Mouse (Mus musculus): ENCODE data around the gene Tex22. TPM values are rescaled to one million over a fixed set of nuclear protein-coding genes. Genes with fewer than 3 reads are reported as not detected.
A peak's percentile ranks its signal among the peaks of the same experiment; 100 is the strongest.

Tex22 gene
- total and polyA plus RNA-seq, 2 experiments from 2014 or later, result not detected

DNA sequence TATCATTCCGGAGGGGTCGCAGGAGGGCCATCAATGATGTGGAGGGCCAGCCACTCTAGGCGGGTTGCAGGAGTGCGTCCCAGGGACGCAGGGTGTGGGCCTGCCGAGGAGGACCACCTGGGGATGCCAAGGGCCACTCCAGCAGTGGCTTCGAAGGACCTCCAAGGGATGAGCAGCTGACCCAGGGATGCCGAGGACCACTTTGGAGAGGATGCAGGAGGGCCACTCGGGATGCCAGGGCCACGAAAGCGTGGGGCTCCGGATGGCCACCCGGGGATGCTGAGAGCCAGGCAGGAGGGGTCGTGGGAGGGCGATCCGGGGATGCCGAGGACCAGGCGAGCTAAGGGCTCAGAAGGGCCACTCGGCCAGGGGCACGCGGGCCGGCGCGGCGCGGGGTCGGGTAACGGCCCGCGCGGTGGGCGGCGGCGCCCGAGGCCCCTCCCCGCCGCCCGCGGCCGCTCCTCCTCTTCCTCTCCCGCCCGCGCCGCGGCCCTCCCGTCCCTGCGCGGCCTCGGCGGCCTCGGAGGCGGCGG is 23.5 kb downstream of the Tex22 start, which contains the start of gene Mta1:
Mta1 (plus strand) TSS at position 530 of the 533 bp plus-strand sequence.
- WGBS, result 5% methylated on average over 13 of the region's 53 CpGs
- ATAC-seq (ENCODE audit: insufficient read depth, low read depth), result peak; percentile 62

DNA sequence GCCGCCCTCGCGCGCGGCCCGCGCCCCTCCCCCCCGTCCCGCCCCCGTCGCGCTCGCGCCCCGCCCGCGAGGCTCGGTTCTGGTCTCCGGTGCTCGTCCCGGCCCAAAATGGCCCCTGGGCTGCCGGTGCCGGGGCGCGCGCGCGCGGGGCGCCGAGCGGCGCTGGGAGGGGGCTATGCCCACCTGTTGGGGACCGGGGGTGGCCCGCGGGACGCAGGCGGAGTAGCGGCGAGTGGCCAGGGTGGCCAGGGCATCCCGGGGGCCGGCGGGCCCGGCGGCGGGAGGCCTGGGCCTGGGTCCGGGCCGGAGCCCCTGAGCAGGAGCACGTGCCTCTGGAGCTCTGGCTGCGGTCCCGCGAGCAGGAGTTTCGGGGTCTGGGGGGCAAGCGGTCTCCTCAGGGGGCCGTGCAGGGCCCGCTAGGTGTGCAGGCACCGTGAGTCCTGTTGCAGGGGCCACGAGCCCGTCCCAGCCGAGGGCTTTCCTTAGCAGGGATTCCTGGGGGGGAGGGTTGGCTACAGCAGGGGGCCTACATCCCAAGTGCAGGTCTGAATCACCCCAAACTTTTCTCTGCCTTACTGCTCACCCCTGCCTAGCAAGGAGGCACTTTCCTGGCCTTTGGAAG is 24.3 kb downstream of the Tex22 start:
- Histone ChIP-seq H3K4me3 (ENCODE audit: low read depth, low read length) (peak overlapping the region; percentile 83), H3K27me3 (ENCODE audit: control insufficient read depth, insufficient read depth, low read length) (0 out of 2 replicates have a peak, but pooled peaks cover 5% of the 10 kb centered on the region), H3K9ac (replicated peaks; ENCODE audit: low read depth, low read length) (peak overlapping the region; percentile 88), H3K4me1 (ENCODE audit: control insufficient read depth, insufficient read depth) (peaks cover 33% of the 10 kb centered on the region), H3K9me3 (replicated peaks; ENCODE audit: control insufficient read depth, low read length) (no peaks in the 10 kb centered on the region), H3K4me2 (ENCODE audit: low read depth, low read length) (peak overlapping the region; percentile 94), H3K36me3 (replicated peaks; ENCODE audit: control insufficient read depth, insufficient read depth, low read length) (no peaks in the 10 kb centered on the region), H3K27ac (ENCODE audit: low read depth) (peak overlapping the region; percentile 78)
- TF ChIP-seq CTCF (IDR thresholded peaks at IDR 0.05; ENCODE audit: low read depth) (no peak), EP300 (IDR thresholded peaks at IDR 0.05; ENCODE audit: low read depth) (no peak)
- WGBS, result under 1% methylated on average over 36 of the region's 60 CpGs
- ATAC-seq (ENCODE audit: insufficient read depth, low read depth) (peak; percentile 4; the same call in 1 of the 2 replicates), DNase-seq (ENCODE audit: low spot score) (no peak)

More for the DNA sequence above, 23.5 kb downstream of the Tex22 start, which contains the start of gene Mta1:
- H3K9ac ChIP-seq (replicated peaks; ENCODE audit: low read depth, low read length), result peak within 1 kb of the TSS; percentile 88
- peak; percentile 46 for DNase-seq (ENCODE audit: low spot score)
- H3K36me3 ChIP-seq (replicated peaks; ENCODE audit: control insufficient read depth, insufficient read depth, low read length), result no peaks in the 10 kb centered on the region
- H3K27ac ChIP-seq (ENCODE audit: low read depth), result peak within 1 kb of the TSS; percentile 78
- peak within 1 kb of the TSS; percentile 94 for H3K4me2 ChIP-seq (ENCODE audit: low read depth, low read length)
- H3K9me3 ChIP-seq (replicated peaks; ENCODE audit: control insufficient read depth, low read length), result no peaks in the 10 kb centered on the region
- no peak for TF ChIP-seq EP300 (IDR thresholded peaks at IDR 0.05; ENCODE audit: low read depth)
- TF ChIP-seq CTCF (IDR thresholded peaks at IDR 0.05; ENCODE audit: low read depth), result no peak
- H3K27me3 ChIP-seq (ENCODE audit: control insufficient read depth, insufficient read depth, low read length), result 0 out of 2 replicates have a peak, but pooled peaks cover 5% of the 10 kb centered on the region
- H3K4me3 ChIP-seq (ENCODE audit: low read depth, low read length), result peak within 1 kb of the TSS; percentile 83
- H3K4me1 ChIP-seq (ENCODE audit: control insufficient read depth, insufficient read depth), result peaks cover 33% of the 10 kb centered on the region

DNA sequence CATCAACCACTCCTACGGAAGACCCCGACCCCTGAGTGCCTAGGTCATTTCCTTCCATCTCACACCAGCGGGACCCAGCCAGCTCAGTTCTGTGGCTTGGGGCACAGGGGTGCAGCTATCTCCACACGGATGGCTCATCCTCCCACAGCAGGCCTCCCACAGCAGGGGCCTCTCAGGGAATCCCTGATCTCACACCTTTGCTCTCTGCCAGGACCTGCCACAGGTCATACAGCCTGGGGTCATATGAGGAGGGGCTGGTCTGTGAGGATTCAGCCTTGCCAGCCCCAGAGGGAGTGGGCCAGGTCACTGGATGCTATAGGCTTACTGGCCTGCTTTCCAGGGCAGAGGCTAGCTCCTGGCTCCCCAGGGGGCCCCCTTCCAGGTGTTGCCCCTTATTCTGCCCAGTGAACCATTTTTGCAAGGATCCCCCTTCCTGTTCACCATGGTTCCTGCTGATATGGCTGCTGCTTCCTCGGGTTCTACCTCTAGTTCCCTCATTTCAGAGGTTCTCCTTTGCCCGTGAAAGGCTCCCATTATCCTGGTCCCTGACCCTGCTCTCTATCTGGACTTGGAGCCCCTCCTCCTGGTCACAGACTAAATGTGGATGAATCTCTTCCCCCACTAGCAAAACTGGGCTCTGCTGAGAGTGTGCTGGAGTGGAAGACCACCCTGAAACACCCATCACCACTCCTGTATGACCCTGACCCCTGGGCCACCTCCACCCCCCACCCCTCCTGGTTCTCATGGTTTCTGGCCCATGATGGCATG is 25.4 kb downstream of the Tex22 start:
- Histone ChIP-seq H3K4me1 (ENCODE audit: control insufficient read depth, insufficient read depth) (peaks cover 33% of the 10 kb centered on the region), H3K4me3 (ENCODE audit: low read depth, low read length) (peak overlapping the region; percentile 83; the same call in 1 of the 2 replicates), H3K9me3 (replicated peaks; ENCODE audit: control insufficient read depth, low read length) (no peaks in the 10 kb centered on the region), H3K9ac (replicated peaks; ENCODE audit: low read depth, low read length) (peak overlapping the region; percentile 88; the same call in 1 of the 2 replicates), H3K27me3 (ENCODE audit: control insufficient read depth, insufficient read depth, low read length) (0 out of 2 replicates have a peak, but pooled peaks cover 5% of the 10 kb centered on the region), H3K4me2 (ENCODE audit: low read depth, low read length) (peak overlapping the region; percentile 94), H3K36me3 (replicated peaks; ENCODE audit: control insufficient read depth, insufficient read depth, low read length) (no peaks in the 10 kb centered on the region), H3K27ac (ENCODE audit: low read depth) (peak overlapping the region; percentile 13; the same call in 1 of the 2 replicates)
- no peak for DNase-seq (ENCODE audit: low spot score)
- TF ChIP-seq EP300 (IDR thresholded peaks at IDR 0.05; ENCODE audit: low read depth) (no peak), CTCF (IDR thresholded peaks at IDR 0.05; ENCODE audit: low read depth) (no peak)
- WGBS, result 30% methylated on average over 6 of the region's 6 CpGs
- ATAC-seq (ENCODE audit: insufficient read depth, low read depth), result no peak

DNA sequence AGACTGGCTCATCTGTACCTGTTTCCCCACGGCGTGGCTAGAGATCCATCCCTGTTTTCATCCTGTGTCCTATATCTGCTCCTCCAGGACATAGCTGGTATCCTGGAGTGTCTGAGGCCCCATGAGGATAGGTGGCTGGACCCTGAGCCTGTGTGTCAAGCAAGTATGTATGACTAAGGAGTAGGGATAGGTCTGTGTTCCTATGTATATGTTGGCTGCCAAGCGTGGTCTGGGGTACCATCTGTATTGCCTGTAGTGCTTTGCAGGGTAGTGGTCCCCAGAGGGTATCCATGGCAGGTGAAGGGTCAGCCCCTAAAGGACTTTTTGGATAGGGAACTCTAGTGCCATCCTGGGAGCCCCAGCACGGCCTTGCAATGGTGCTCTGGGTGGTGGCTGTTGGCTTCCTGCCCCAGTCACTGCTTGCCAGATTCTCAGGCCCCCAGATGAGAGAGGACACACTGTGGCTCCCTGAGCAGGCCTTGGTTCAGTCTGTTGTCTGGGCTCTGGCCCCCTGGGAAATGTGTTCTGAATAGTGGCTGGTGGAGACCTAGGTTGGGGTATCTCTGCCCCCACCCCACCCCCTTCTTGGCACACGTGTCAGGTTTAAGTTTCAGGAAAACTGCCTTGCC is 26.3 kb downstream of the Tex22 start:
- Histone ChIP-seq H3K27ac (ENCODE audit: low read depth) (peak overlapping the region; percentile 47; the same call in 1 of the 2 replicates), H3K4me2 (ENCODE audit: low read depth, low read length) (no peak overlapping the region; the same call in 1 of the 2 replicates)

More for the DNA sequence above, 26.3 kb downstream of the Tex22 start:
- no peaks in the 10 kb centered on the region for H3K36me3 ChIP-seq (replicated peaks; ENCODE audit: control insufficient read depth, insufficient read depth, low read length)
- no peaks in the 10 kb centered on the region for H3K9me3 ChIP-seq (replicated peaks; ENCODE audit: control insufficient read depth, low read length)
- H3K27me3 ChIP-seq (ENCODE audit: control insufficient read depth, insufficient read depth, low read length), result 0 out of 2 replicates have a peak, but pooled peaks cover 5% of the 10 kb centered on the region
- no peak for TF ChIP-seq EP300 (IDR thresholded peaks at IDR 0.05; ENCODE audit: low read depth)
- TF ChIP-seq CTCF (IDR thresholded peaks at IDR 0.05; ENCODE audit: low read depth), result no peak
- WGBS, result 48% methylated on average over 5 of the region's 5 CpGs
- peaks cover 33% of the 10 kb centered on the region for H3K4me1 ChIP-seq (ENCODE audit: control insufficient read depth, insufficient read depth)
- DNase-seq (ENCODE audit: low spot score) (no peak), ATAC-seq (ENCODE audit: insufficient read depth, low read depth) (no peak)
- no peak overlapping the region for H3K9ac ChIP-seq (replicated peaks; ENCODE audit: low read depth, low read length)
- H3K4me3 ChIP-seq (ENCODE audit: low read depth, low read length), result no peak overlapping the region

Data from heart, postnatal 0 days (tissue).